Mouse (Mus musculus) hindbrain, postnatal 0 days (tissue): ENCODE data around the gene Gpatch2l. TPM values are rescaled to one million over a fixed set of nuclear protein-coding genes. Genes with fewer than 3 reads are reported as not detected.
A peak's percentile ranks its signal among the peaks of the same experiment; 100 is the strongest.

ENCODE experiments used
- ATAC-seq: fragments of 200-750 bp; cut with Nextera tagmentation; 2 replicates; pipeline ENCODE4 v1.8.0; 2017; ENCODE audit warnings: mild to moderate bottlenecking, moderate TSS enrichment, moderate library complexity
- DNase-seq: peaks from one replicate; pipeline ENCODE4 v3.0.0-alpha.2; 2015; ENCODE audit warnings: low spot score
- H3K27ac ChIP-seq: fragments of 300-500 bp; sonication (generic); 2 replicates; pipeline ENCODE4 v1.5.1; 2014; ENCODE audit warnings: mild to moderate bottlenecking
- H3K27me3 ChIP-seq: fragments of 300-500 bp; sonication (generic); 2 replicates; pipeline ENCODE4 v1.6.1; 2014; ENCODE audit warnings: low read length, mixed read lengths; ENCODE audit not compliant: insufficient read depth
- H3K36me3 ChIP-seq: fragments of 300-500 bp; sonication (generic); 2 replicates; pipeline ENCODE4 v1.6.1; 2014; ENCODE audit warnings: low read length, mixed read lengths; ENCODE audit not compliant: insufficient read depth
- H3K4me1 ChIP-seq: fragments of 300-500 bp; sonication (generic); 2 replicates; pipeline ENCODE4 v1.6.1; 2014; ENCODE audit warnings: antibody characterized with exemption, low read length, mixed read lengths; ENCODE audit not compliant: insufficient read depth
- H3K4me2 ChIP-seq: fragments of 300-500 bp; sonication (generic); 2 replicates; pipeline ENCODE4 v1.6.1; 2014; ENCODE audit warnings: low read depth, mild to moderate bottlenecking, low read length, moderate library complexity, mixed read lengths
- H3K4me3 ChIP-seq: fragments of 300-500 bp; sonication (generic); 2 replicates; pipeline ENCODE4 v1.5.1; 2014; ENCODE audit warnings: low read length
- H3K9ac ChIP-seq: fragments of 300-500 bp; sonication (generic); replicated peaks from 2 replicates; pipeline ENCODE4 v1.6.1; 2014; ENCODE audit warnings: mild to moderate bottlenecking, low read length, moderate library complexity, mixed read lengths
- H3K9me3 ChIP-seq: fragments of 300-500 bp; sonication (generic); 2 replicates; pipeline ENCODE4 v1.6.1; 2016; ENCODE audit warnings: low read length, mixed read lengths
- CTCF ChIP-seq: IDR thresholded peaks from 2 replicates; pipeline ENCODE4 v1.5.1; 2016; ENCODE audit warnings: antibody characterized with exemption, control low read depth, low read depth
- WGBS: fragments of 180-500 bp; shearing (Covaris S2); extraction: QIAGEN DNeasy Blood & Tissue Kit; methylation state at CpG from one replicate; pipeline ENCODE4 v1.1.7; 2014; 5-methylcytosine and 5-hydroxymethylcytosine counted together
- polyA plus RNA-seq: library from polyadenylated mRNA; unstranded; fragments of >200 nt; fragmentation: Nextera tagmentation; extraction: Ambion mirVana; gene quantifications from 2 replicates; pipeline ENCODE4 v1.2.1, GENCODE M21; 2015
- total RNA-seq: library from RNA; depleted of rRNA; stranded (reverse); fragments of >200 nt; gene quantifications from 2 replicates; pipeline ENCODE4 v1.2.3, GENCODE M21; 2014

Gpatch2l gene
- total and polyA plus RNA-seq, 2 experiments from 2014 or later, result 19.8 to 38.0 TPM

- no peaks in the 10 kb centered on the region for H3K4me1 ChIP-seq
- TF ChIP-seq CTCF, result peak; percentile 24
Observed at GRCm38 (mm10) chr12:86305635-86306243, 64.1 kb downstream of the Gpatch2l start.

GRCm38 (mm10) chr12:86309474-86309873, 67.8 kb downstream of the Gpatch2l start:
- Histone ChIP-seq H3K4me2 (no peak overlapping the region), H3K4me3 (no peak overlapping the region), H3K9ac (no peak overlapping the region), H3K4me1 (no peaks in the 10 kb centered on the region), H3K36me3 (no peaks in the 10 kb centered on the region), H3K9me3 (no peaks in the 10 kb centered on the region), H3K27me3 (no peaks in the 10 kb centered on the region), H3K27ac (no peak overlapping the region)
- TF ChIP-seq CTCF, result no peak
- DNase-seq, result no peak
- ATAC-seq, result no peak
- WGBS, result 71% methylated on average over 10 of the region's 10 CpGs

More at GRCm38 (mm10) chr12:86305635-86306243, 64.1 kb downstream of the Gpatch2l start:
- peak overlapping the region; percentile 24 for H3K4me2 ChIP-seq
- H3K9me3 ChIP-seq, result no peaks in the 10 kb centered on the region
- ATAC-seq (no peak), DNase-seq (peak; percentile 13)
- no peaks in the 10 kb centered on the region for H3K27me3 ChIP-seq
- H3K9ac ChIP-seq, result no peak overlapping the region
- H3K27ac ChIP-seq, result no peak overlapping the region
- 0 out of 2 replicates have a peak overlapping the region, but pooled peaks have one; percentile 1 for H3K4me3 ChIP-seq
- 29% methylated on average over 15 of the region's 15 CpGs for WGBS
- no peaks in the 10 kb centered on the region for H3K36me3 ChIP-seq

DNA sequence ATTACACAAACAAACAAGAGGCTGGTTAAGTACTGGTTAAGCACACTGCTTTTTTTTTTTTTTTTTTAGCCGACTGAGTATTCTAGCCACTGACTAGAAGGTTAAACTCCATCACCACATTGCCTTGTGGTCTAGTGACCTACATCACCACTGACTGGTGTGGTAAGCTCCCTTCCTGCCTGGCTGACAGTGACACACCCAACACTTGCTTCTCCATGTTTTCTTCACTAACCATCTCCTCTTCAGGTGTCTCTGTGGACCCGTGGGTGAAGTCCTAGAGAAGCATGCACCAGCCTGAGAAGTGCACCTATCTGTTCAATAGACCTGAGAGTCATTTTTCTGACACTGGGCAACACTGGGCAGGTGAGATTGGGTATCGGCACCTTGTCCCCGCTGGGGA, 68.2 kb downstream of the Gpatch2l start:
- Histone ChIP-seq H3K27me3 (no peaks in the 10 kb centered on the region), H3K9ac (no peak overlapping the region), H3K4me2 (no peak overlapping the region), H3K4me3 (no peak overlapping the region), H3K4me1 (no peaks in the 10 kb centered on the region), H3K27ac (no peak overlapping the region), H3K9me3 (no peaks in the 10 kb centered on the region), H3K36me3 (no peaks in the 10 kb centered on the region)
- 88% methylated on average over 4 of the region's 4 CpGs for WGBS
- no peak for DNase-seq
- TF ChIP-seq CTCF, result no peak
- ATAC-seq, result no peak

GRCm38 (mm10) chr12:86320629-86321028, 79.0 kb downstream of the Gpatch2l start:
- no peaks in the 10 kb centered on the region for H3K36me3 ChIP-seq
- DNase-seq (no peak), ATAC-seq (no peak)
- H3K27me3 ChIP-seq, result no peaks in the 10 kb centered on the region
- H3K4me1 ChIP-seq, result no peaks in the 10 kb centered on the region
- H3K27ac ChIP-seq, result no peak overlapping the region
- no peak for TF ChIP-seq CTCF
- 29% methylated on average over 12 of the region's 12 CpGs for WGBS
- no peak overlapping the region for H3K4me2 ChIP-seq
- H3K4me3 ChIP-seq, result no peak overlapping the region
- no peak overlapping the region for H3K9ac ChIP-seq
- H3K9me3 ChIP-seq, result no peaks in the 10 kb centered on the region

DNA sequence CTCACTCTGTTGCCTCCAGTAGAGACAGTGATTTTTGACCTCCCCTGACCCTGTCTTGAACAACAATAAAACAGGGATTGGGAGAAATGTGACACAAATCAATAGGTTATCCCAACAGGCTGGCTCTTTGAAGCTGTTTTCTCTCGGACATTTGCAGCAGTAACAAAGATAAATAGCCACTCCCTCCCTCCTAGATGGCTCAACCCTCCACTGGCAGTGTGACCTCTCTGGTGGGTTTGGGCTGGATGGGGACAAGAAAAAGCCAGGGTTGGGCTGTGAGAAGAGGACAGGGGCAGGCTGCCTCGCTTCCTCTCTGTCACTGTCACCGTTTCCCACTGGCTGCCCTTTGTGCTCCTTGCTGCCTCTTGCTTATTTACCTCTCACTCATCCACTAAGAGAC, 82.6 kb downstream of the Gpatch2l start:
- Histone ChIP-seq H3K9me3 (no peaks in the 10 kb centered on the region), H3K27me3 (no peaks in the 10 kb centered on the region), H3K4me2 (no peak overlapping the region), H3K4me1 (no peaks in the 10 kb centered on the region), H3K27ac (no peak overlapping the region), H3K36me3 (no peaks in the 10 kb centered on the region), H3K4me3 (no peak overlapping the region), H3K9ac (no peak overlapping the region)
- no peak for DNase-seq
- WGBS, result 36% methylated on average over 3 of the region's 3 CpGs
- TF ChIP-seq CTCF, result no peak
- ATAC-seq, result no peak

GRCm38 (mm10) chr12:86329813-86330212, 88.2 kb downstream of the Gpatch2l start:
- WGBS, result 59% methylated on average over 4 of the region's 4 CpGs
- H3K4me3 ChIP-seq, result no peak overlapping the region
- TF ChIP-seq CTCF, result no peak
- no peak overlapping the region for H3K4me2 ChIP-seq
- DNase-seq, result no peak
- H3K9me3 ChIP-seq, result no peaks in the 10 kb centered on the region
- H3K9ac ChIP-seq, result no peak overlapping the region
- no peaks in the 10 kb centered on the region for H3K27me3 ChIP-seq
- H3K36me3 ChIP-seq, result no peaks in the 10 kb centered on the region
- 0 out of 2 replicates have a peak, but pooled peaks cover 4% of the 10 kb centered on the region for H3K4me1 ChIP-seq
- H3K27ac ChIP-seq, result no peak overlapping the region
- no peak for ATAC-seq

DNA sequence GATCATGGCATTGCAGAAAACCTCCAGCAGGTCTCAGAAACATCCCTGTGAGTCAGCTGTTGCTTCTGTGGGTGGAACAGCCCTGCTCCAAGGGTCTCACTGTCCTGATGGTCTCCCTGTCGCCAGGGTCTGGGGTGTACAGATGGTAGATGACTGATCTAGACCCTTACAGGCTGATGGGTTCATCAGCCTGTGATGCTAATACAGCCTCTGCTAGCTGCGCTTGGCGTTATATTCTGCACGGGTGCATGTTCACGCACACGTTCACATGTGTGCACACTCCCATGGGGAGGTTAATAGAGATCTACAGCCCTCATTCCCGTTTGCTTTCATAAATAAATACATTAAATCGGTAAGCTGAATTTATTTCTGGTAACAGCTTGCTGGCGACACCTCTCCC, 89.0 kb downstream of the Gpatch2l start:
- H3K27ac ChIP-seq, result no peak overlapping the region
- no peak for TF ChIP-seq CTCF
- 0 out of 2 replicates have a peak, but pooled peaks cover 4% of the 10 kb centered on the region for H3K4me1 ChIP-seq
- H3K27me3 ChIP-seq, result no peaks in the 10 kb centered on the region
- DNase-seq (peak; percentile 18), ATAC-seq (peak; percentile 32)
- H3K4me2 ChIP-seq, result 0 out of 2 replicates have a peak overlapping the region, but pooled peaks have one; percentile 21
- no peaks in the 10 kb centered on the region for H3K9me3 ChIP-seq
- WGBS, result 43% methylated on average over 9 of the region's 9 CpGs
- no peak overlapping the region for H3K9ac ChIP-seq
- H3K4me3 ChIP-seq, result no peak overlapping the region
- H3K36me3 ChIP-seq, result no peaks in the 10 kb centered on the region
